Mouse (Mus musculus) hindbrain, embryonic 13.5 days (tissue): ENCODE measurements around the gene Lztfl1. TPM values are rescaled to one million over a fixed set of nuclear protein-coding genes. Genes with fewer than 3 reads are reported as not detected.

Experiments
- ATAC-seq: fragments of 200-750 bp; cut with Nextera tagmentation; 2 replicates; pipeline ENCODE4 v1.8.0; 2017; ENCODE audit warnings: moderate TSS enrichment; ENCODE audit not compliant: low FRiP score
- H3K27ac ChIP-seq: fragments of 300-500 bp; sonication (generic); 2 replicates; pipeline ENCODE4 v1.5.1; 2015; ENCODE audit warnings: inconsistent platforms, mild to moderate bottlenecking, moderate library complexity
- H3K27me3 ChIP-seq: fragments of 300-500 bp; sonication (generic); 2 replicates; pipeline ENCODE4 v1.6.1; 2015; ENCODE audit warnings: mild to moderate bottlenecking, inconsistent platforms
- H3K36me3 ChIP-seq: fragments of 300-500 bp; sonication (generic); 2 replicates; pipeline ENCODE4 v1.6.1; 2015; ENCODE audit warnings: mild to moderate bottlenecking, inconsistent platforms
- H3K4me1 ChIP-seq: fragments of 300-500 bp; sonication (generic); replicated peaks from 2 replicates; pipeline ENCODE4 v1.6.1; 2015; ENCODE audit warnings: inconsistent platforms
- H3K4me2 ChIP-seq: fragments of 300-500 bp; sonication (generic); 2 replicates; pipeline ENCODE4 v1.6.1; 2015; ENCODE audit warnings: inconsistent platforms, mild to moderate bottlenecking, moderate library complexity
- H3K4me3 ChIP-seq: fragments of 300-500 bp; sonication (generic); 2 replicates; pipeline ENCODE4 v1.5.1; 2015; ENCODE audit warnings: mild to moderate bottlenecking, inconsistent platforms
- H3K9ac ChIP-seq: fragments of 300-500 bp; sonication (generic); 2 replicates; pipeline ENCODE4 v1.6.1; 2015; ENCODE audit warnings: mild to moderate bottlenecking, inconsistent platforms
- H3K9me3 ChIP-seq: fragments of 300-500 bp; sonication (generic); 2 replicates; pipeline ENCODE4 v1.6.1; 2016; ENCODE audit warnings: inconsistent platforms
- WGBS: fragments of 180-500 bp; shearing (Covaris S2); methylation state at CpG from one replicate; pipeline ENCODE4 v1.1.7; 2015; 5-methylcytosine and 5-hydroxymethylcytosine counted together
- polyA plus RNA-seq: library from polyadenylated mRNA; unstranded; fragments of >200 nt; fragmentation: Nextera tagmentation; extraction: Ambion mirVana; gene quantifications from 2 replicates; pipeline ENCODE4 v1.2.1, GENCODE M21; 2015

Gene Lztfl1
- polyA plus RNA-seq, 1 experiment from 2014 or later, result 57.2 TPM

DNA sequence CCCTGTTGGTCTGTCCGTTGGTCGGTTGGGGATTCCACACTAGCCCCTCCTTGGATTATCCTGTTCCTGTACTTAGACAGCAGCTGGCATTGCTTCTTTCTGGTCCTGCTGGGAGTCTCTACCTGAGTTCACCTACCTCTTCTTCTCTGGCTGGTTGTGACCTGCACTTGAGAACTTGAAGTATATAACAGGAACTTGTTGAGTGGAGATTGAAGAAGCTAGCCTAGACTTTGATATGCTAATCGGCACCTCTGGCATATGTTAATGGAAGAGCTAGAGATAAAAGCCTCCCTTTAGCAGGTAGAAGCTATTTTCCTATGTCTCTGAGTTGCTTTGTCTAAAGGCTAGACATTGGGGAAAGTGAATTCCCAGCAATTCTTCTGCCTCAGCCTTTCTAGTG lies 13.8 kb upstream of the Lztfl1 start:
- WGBS, result 78% methylated on average over 3 of the region's 3 CpGs
- ATAC-seq, result no peak
- Histone ChIP-seq H3K9ac (no peak overlapping the region), H3K27me3 (no peaks in the 10 kb centered on the region), H3K4me1 (no peaks in the 10 kb centered on the region), H3K27ac (no peak overlapping the region), H3K9me3 (no peaks in the 10 kb centered on the region), H3K4me2 (no peak overlapping the region), H3K36me3 (no peaks in the 10 kb centered on the region), H3K4me3 (no peak overlapping the region)

DNA sequence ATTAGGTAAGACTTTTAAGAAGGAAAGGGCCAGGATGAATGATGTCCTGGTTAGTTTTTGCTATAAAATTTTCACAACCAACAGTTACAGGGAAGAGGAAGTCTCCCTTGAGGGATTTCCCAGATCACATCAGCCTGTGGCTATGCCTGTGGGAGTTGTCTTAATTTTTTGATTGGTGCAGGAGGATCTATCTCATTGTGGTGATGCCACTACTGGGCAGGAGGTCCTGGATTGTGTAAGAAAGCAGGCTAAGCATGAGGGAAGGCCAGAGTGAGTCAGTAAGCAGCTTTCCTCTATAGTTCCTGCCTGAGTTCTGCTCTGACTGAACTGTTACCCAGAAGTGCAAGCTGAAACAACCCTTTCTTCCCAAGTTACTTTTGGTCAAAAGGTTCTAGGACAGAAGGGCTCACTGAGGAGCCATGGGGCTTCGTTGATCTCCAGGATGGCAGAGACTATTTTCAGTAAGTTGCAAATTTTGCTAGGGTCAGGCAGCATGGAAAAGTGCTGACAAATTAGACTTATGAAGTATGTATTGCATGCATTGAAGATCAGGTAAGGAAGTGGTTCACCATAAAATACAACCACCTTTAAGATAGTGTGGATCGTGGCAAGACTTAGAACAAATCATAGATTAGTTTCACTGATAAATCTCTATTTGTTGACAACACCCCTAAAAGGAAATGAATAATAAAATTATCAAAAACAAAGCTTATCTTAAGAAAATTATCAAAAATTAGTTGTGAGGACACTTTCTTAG lies 5.4 kb upstream of the Lztfl1 start:
- no peak for ATAC-seq
- no peaks in the 10 kb centered on the region for H3K36me3 ChIP-seq
- H3K4me3 ChIP-seq, result no peak overlapping the region
- peaks cover 5% of the 10 kb centered on the region; the same call in 1 of the 2 replicates for H3K27me3 ChIP-seq
- H3K4me2 ChIP-seq, result no peak overlapping the region
- no peaks in the 10 kb centered on the region for H3K9me3 ChIP-seq
- H3K27ac ChIP-seq, result no peak overlapping the region
- WGBS, result 86% methylated on average over 2 of the region's 2 CpGs
- H3K4me1 ChIP-seq, result no peaks in the 10 kb centered on the region
- H3K9ac ChIP-seq, result no peak overlapping the region

DNA sequence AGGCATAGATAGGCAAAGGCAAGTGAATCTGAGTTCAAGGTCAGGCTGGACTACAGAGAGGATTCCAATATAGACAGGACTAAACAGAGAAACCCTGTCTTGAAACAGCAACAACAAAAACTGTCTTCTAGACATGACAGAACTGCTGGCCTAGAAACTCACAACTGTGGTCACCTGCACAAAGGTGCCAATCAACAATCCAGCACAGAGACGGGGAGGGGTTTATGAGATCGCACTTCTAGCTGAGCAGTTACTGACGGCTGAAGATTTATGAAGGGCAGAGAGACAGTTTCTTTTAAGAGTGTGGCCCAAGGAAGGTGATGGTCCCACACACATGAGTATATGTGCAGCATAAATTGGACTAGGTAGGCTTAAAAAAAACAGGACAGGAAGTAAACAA lies 1.2 kb downstream of the Lztfl1 start:
- Histone ChIP-seq H3K9ac (peak overlapping the region; percentile 55), H3K4me3 (peak overlapping the region; percentile 62; the same call in 1 of the 2 replicates), H3K4me1 (peaks cover 14% of the 10 kb centered on the region)

DNA sequence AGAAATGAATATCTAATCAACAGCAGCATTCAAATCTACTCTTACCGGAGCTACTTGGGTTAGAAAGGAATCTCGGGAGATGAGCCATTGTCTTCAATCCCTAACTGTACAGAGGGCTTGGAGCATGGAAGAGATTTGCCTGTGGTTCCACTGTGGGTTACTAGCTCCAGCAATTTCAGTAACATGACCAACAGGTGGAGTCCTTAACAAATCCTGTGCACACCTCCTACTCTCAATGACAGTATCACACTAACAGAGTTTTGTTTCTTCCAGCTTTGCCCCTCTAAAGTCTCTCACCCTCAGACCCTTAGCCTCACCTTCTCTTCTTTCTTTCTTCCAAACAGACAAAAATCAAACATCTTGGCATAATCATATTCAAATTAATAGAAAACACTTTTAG lies 4.4 kb downstream of the Lztfl1 start:
- Histone ChIP-seq H3K36me3 (peaks cover 22% of the 10 kb centered on the region), H3K27ac (no peak overlapping the region), H3K9ac (no peak overlapping the region), H3K4me2 (no peak overlapping the region), H3K27me3 (no peaks in the 10 kb centered on the region), H3K4me1 (peaks cover 14% of the 10 kb centered on the region), H3K4me3 (no peak overlapping the region), H3K9me3 (no peaks in the 10 kb centered on the region)
- no peak for ATAC-seq
- WGBS, result 95% methylated on average over 2 of the region's 2 CpGs

More for the DNA sequence above, 1.2 kb downstream of the Lztfl1 start:
- ATAC-seq, result no peak
- WGBS, result 69% methylated on average over 3 of the region's 3 CpGs
- peaks cover 3% of the 10 kb centered on the region; the same call in 1 of the 2 replicates for H3K36me3 ChIP-seq
- H3K27me3 ChIP-seq, result no peaks in the 10 kb centered on the region
- no peak overlapping the region for H3K27ac ChIP-seq
- H3K4me2 ChIP-seq, result peak overlapping the region; percentile 68
- H3K9me3 ChIP-seq, result no peaks in the 10 kb centered on the region

DNA sequence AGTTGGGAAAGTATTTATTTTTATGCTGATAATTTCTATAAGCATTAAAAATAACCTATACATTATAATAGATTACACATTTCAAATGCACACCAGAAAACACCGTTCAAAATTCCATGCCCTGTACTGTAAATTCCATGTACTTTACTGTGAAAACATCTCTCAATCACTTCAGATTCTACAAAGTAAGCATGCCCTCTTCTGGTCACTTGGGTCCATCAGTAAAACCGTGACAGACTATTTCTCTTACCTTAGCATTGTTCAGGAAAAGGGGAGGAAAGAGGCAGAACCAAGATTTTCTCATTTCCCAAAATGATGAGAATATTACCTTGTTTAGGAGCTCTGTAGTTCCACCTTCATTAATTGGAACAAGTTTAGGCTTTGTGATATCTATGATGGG lies 8.3 kb downstream of the Lztfl1 start:
- Histone ChIP-seq H3K4me3 (no peak overlapping the region), H3K9ac (no peak overlapping the region), H3K9me3 (no peaks in the 10 kb centered on the region), H3K4me1 (no peaks in the 10 kb centered on the region), H3K27ac (no peak overlapping the region), H3K4me2 (no peak overlapping the region), H3K27me3 (no peaks in the 10 kb centered on the region), H3K36me3 (peaks cover 42% of the 10 kb centered on the region)
- WGBS, result 54% methylated on average over 2 of the region's 2 CpGs
- no peak for ATAC-seq

DNA sequence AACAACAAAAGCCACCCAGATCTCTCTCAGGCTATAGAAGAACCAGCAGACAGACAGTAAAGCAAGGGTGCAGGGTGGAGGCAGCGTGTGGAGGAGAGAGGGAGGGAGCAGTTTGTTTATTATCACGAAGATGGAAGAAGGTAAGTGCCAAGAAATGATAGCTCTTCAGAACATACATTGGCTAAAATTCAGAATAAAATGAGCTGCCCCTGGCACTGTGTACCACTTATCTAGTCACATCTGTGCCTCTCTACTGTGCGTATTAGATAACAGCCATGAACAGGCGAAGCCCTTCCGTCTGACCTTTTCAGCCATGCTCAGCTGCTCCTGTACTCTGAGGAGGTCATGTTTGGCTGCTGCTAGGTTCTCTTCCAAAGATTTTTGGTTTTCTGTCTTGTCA lies 15.7 kb downstream of the Lztfl1 start:
- H3K36me3 ChIP-seq, result peaks cover 63% of the 10 kb centered on the region
- H3K9me3 ChIP-seq, result no peaks in the 10 kb centered on the region
- no peak overlapping the region for H3K4me3 ChIP-seq
- WGBS, result 95% methylated on average over 5 of the region's 5 CpGs
- H3K4me2 ChIP-seq, result no peak overlapping the region
- no peaks in the 10 kb centered on the region for H3K27me3 ChIP-seq
- ATAC-seq, result no peak
- H3K4me1 ChIP-seq, result no peaks in the 10 kb centered on the region
- no peak overlapping the region for H3K9ac ChIP-seq
- no peak overlapping the region for H3K27ac ChIP-seq

DNA sequence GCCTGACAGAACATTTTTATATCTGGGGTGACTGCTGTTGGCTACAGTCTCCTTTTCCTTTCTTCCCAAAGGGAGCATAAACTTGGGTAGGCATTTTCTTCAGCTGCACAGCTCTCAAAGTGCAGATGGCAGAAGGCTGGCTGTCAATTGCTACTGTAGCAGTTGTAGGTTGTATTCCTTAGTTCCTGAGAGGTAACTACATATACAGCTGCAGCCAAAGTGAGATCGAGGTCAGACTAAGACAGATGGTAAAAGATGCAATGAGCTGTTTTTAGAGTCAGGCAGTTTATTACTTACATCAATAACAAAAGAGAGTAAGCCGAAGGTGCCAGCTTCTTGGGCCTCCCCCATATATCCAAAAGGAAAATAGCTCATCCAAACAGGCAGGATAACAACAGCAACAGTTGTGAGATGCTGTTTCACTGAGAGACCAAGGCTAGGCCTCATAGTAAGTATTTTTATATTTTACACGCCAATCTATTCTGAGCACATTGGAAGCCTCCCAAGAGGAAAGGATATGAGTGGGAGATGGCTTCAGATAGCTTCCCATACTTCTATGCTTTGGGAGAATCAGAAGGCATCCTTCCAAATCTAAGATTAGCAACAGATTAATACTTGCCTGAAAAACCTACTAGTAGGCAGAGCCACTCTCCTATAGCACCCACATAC lies 21.7 kb downstream of the Lztfl1 start:
- no peaks in the 10 kb centered on the region for H3K9me3 ChIP-seq
- 92% methylated on average over 3 of the region's 3 CpGs for WGBS
- H3K9ac ChIP-seq, result no peak overlapping the region
- peaks cover 50% of the 10 kb centered on the region for H3K36me3 ChIP-seq
- no peak overlapping the region for H3K4me2 ChIP-seq
- no peak for ATAC-seq
- no peak overlapping the region for H3K4me3 ChIP-seq
- H3K27ac ChIP-seq, result no peak overlapping the region
- no peaks in the 10 kb centered on the region for H3K4me1 ChIP-seq
- no peaks in the 10 kb centered on the region for H3K27me3 ChIP-seq

DNA sequence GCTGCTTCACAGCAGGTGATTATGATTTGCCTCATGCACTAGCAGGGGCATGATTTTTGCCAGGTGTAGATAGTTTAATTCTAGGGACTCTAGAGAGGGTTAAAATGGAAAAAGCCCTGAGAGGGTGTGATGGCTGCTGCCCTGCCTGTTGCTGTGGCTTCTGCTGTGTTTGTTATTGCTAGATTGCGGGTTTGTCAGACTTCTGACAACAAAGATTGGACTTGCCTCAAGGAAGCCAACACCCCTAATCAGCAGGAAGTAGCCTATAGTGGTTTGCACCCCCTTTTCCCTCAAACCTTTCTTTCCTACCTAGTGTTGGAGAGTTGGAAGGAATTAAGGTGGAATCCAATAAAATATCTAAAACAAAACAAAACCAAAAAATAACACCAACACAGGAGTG lies 29.3 kb downstream of the Lztfl1 start:
- Histone ChIP-seq H3K27me3 (0 out of 2 replicates have a peak, but pooled peaks cover 4% of the 10 kb centered on the region), H3K36me3 (peaks cover 16% of the 10 kb centered on the region), H3K9ac (no peak overlapping the region), H3K9me3 (no peaks in the 10 kb centered on the region), H3K4me3 (no peak overlapping the region), H3K27ac (no peak overlapping the region), H3K4me2 (no peak overlapping the region), H3K4me1 (no peaks in the 10 kb centered on the region)
- 72% methylated on average over 1 of the region's 1 CpGs for WGBS
- no peak for ATAC-seq

DNA sequence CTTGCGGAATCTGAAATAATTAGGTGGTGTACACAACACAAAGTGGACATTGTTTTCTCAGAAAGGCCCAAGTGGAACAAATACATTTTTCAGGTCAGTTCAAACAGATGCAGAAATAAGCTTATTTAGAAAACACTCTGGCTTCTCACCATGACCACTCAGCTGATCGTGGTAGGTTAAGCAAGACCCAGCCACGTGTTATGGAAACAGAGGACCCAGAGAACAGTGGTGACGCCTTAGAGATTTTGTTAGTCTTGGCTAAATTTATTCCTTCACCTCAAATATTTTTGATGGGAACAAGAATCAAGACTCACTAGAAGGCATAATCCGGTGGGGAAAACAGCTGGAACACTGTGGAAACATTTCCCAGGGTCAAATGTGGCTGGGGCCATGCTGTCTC lies 31.3 kb downstream of the Lztfl1 start:
- 71% methylated on average over 5 of the region's 5 CpGs for whole genome bisulfite sequencing
- Histone ChIP-seq H3K9ac (no peak overlapping the region), H3K4me2 (no peak overlapping the region), H3K9me3 (no peaks in the 10 kb centered on the region), H3K27ac (no peak overlapping the region), H3K27me3 (peaks cover 6% of the 10 kb centered on the region), H3K4me3 (no peak overlapping the region), H3K36me3 (no peaks in the 10 kb centered on the region), H3K4me1 (no peaks in the 10 kb centered on the region)
- ATAC-seq, result no peak

DNA sequence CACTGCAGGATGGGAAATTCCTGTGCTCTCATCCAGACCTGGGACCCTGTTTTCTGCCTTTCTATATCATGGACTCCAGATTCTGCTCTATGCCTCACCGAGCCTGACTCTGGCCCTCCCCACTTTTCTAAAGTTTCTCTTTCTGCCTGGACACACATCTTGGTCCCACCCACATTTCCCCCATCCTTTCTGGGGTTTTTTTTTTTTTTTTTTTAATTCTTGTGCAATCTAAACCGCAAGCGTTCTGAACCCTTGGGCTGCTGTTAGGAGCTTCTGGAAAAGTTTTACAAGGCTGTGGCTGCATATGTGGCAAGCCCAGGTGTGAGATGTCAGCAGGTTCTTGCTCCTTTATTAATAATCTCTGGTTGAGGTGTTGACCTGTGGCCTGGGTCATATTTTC lies 33.8 kb downstream of the Lztfl1 start:
- Histone ChIP-seq H3K27me3 (peaks cover 31% of the 10 kb centered on the region), H3K4me1 (peaks cover 3% of the 10 kb centered on the region)

DNA sequence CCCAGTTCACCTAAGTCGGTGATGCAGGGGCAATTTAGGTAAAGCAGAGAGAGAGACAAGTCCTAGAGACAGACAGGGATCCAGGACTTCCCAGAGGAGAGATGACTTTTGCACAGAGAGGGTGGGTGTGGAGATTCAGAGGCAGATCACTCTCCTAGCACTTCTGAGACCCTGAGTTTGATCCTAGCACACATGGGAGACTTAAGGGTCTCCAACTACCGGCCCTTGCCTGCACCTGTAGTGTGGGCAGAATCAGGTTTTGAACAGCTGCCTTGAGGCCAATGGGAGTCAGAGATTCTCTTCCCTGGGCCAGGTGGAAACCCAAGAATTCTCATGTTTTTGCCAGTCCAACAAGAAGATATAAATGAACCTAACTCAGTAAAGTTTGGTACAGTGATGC lies 38.3 kb downstream of the Lztfl1 start:
- H3K4me3 ChIP-seq, result peak overlapping the region; percentile 44
- no peak overlapping the region for H3K9ac ChIP-seq
- ATAC-seq, result no peak
- WGBS, result 26% methylated on average over 2 of the region's 2 CpGs
- H3K4me2 ChIP-seq, result peak overlapping the region; percentile 77
- H3K36me3 ChIP-seq, result no peaks in the 10 kb centered on the region
- H3K9me3 ChIP-seq, result no peaks in the 10 kb centered on the region
- H3K4me1 ChIP-seq, result peaks cover 12% of the 10 kb centered on the region
- H3K27me3 ChIP-seq, result peaks cover 72% of the 10 kb centered on the region
- H3K27ac ChIP-seq, result no peak overlapping the region

More for the DNA sequence above, 33.8 kb downstream of the Lztfl1 start:
- no peak for ATAC-seq
- no peak overlapping the region for H3K27ac ChIP-seq
- WGBS, result 69% methylated on average over 3 of the region's 3 CpGs
- no peak overlapping the region for H3K9ac ChIP-seq
- H3K4me3 ChIP-seq, result no peak overlapping the region
- H3K4me2 ChIP-seq, result no peak overlapping the region
- no peaks in the 10 kb centered on the region for H3K36me3 ChIP-seq
- H3K9me3 ChIP-seq, result no peaks in the 10 kb centered on the region

DNA sequence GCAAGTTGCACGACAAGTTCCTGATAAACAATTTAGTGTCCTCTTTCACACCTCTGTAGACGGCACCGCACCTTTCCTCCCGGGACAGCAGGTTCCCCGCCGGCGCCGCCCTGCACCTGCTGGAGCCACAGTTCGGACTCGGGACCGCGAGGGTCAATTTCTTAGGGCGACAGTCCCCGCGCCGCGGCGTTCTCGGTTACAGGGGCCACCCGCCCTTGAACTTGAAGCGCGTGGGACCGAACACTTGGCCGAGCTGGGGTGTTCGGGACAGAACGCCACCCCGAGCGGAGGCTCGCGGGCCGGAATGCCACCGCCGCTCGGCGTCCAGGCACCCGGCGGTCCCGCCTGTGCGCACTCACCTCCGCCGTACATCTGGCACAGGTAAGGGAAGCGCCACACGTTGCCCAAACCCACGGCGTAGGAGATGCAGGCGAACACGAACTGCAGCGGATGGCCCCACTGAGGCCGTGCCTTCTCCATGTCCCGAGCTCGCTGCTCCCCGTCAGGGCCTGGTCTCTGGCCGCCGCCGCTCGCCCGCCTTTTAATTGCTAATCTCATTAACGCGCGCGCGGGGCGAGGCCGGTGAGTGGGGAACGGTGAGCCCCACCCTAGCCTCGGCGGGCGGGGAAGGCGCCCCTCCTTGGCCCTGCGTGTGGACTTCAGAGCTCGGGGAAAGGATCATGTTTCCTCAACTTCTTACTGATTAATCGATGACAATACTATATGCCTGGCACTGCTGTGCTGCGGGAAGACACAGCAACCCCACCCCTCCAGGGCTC lies 39.0 kb downstream of the Lztfl1 start, which contains the start of the genes Ccr9 and Slc6a20a:
Gene Ccr9 (plus strand): TSS at position 113 of the 779 bp plus-strand sequence.
Gene Slc6a20a (minus strand): TSS at position 559 of the 779 bp plus-strand sequence.
- H3K27me3 ChIP-seq, result peaks cover 73% of the 10 kb centered on the region
- no peak for ATAC-seq
- WGBS, result under 1% methylated on average over 73 of the region's 73 CpGs
- H3K36me3 ChIP-seq, result no peaks in the 10 kb centered on the region
- peaks cover 12% of the 10 kb centered on the region for H3K4me1 ChIP-seq
- peak within 1 kb of the TSS; percentile 44 for H3K4me3 ChIP-seq
- H3K9ac ChIP-seq, result peak within 1 kb of the TSS; percentile 68
- H3K9me3 ChIP-seq, result no peaks in the 10 kb centered on the region
- H3K27ac ChIP-seq, result no peak within 1 kb of the TSS
- peak within 1 kb of the TSS; percentile 77 for H3K4me2 ChIP-seq
